Mouse (Mus musculus) cerebellum, adult 11 months (tissue): Measurements from ENCODE around the gene Tomm40l.

Source experiments
- DNase-seq: peaks from one replicate; pipeline ENCODE4 v3.0.0; 2022

The Tomm40l gene

GRCm38 (mm10) chr1:171223796-171224195, 1.5 kb upstream of the Tomm40l start:
- no peak for DNase-seq

GRCm38 (mm10) chr1:171223168-171223567, 854 bp upstream of the Tomm40l start:
- no peak for DNase-seq

- DNase-seq, result peak; percentile 46
Measured at GRCm38 (mm10) chr1:171221281-171222193, 777 bp downstream of the Tomm40l start.

- peak; percentile 81 for DNase-seq
Measured at GRCm38 (mm10) chr1:171220871-171221270, 1.4 kb downstream of the Tomm40l start.

- no peak for DNase-seq
Measured at GRCm38 (mm10) chr1:171216241-171216955, 5.9 kb downstream of the Tomm40l start.

- no peak for DNase-seq
Measured at GRCm38 (mm10) chr1:171213801-171214496, 8.4 kb downstream of the Tomm40l start, which contains the start of gene Nr1i3. Nr1i3 (plus strand) TSS chr1:171213970.

DNA sequence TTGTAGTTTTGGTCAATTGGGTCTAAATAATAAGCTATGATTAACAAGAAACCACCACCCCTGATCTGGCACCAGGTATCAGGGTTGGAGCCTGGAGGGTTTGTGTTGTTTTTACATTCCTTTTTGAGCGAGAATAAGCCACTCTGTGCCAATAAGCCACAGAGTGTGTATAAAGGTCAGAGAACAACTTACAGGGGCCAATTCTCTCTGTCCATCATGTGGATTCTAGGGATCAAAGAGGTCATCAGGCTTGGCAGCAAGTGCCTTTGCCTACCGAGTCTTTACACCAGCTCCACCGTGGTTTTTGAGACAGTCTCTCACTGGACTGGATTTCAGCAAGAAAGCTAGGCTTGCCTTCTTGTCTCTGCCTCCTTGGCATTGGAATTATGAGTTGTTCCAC, 9.5 kb downstream of the Tomm40l start:
- DNase-seq, result no peak

GRCm38 (mm10) chr1:171209409-171209808, 12.9 kb downstream of the Tomm40l start:
- no peak for DNase-seq

- no peak for DNase-seq
Measured at GRCm38 (mm10) chr1:171205704-171206493, 16.4 kb downstream of the Tomm40l start.

DNA sequence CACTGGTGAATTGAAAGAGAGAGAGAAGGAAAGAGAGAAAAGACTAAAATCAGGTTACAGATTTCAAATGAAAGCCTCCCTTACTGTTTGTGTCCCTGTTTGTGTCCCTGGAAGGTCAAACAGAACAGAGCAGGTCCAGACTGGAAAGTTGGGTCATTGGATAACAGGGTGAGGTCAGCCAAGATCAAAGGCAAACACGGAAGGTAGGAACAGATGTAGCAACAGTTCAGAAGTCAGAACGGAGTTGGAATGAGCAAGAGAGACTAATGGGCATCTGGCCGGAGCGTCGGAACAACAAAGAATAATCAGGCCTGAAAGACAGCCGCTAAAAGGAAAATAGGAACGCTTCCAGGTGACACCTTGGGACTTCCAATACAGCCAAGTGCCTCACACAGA, 18.1 kb downstream of the Tomm40l start:
- no peak for DNase-seq

GRCm38 (mm10) chr1:171203471-171204248, 18.7 kb downstream of the Tomm40l start:
- no peak for DNase-seq

DNA sequence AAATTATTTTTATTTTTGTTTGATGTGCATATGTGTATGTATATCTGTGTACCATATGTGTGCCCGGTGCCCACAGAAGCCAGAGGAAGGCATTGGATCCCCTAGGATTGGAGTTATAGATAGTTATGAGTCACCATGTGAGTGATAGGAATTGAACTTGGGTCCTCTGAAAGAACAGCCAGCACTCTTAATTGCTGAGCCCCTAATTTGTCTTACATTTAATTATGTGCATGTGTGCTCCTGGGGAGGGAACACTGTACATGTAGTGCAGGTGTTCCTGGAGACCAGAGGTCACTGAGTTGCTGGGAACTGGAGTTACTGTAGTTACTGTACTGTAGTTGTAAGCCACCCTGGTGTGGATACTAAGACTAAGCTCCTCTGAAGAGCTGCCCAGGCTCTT, 21.5 kb downstream of the Tomm40l start:
- no peak for DNase-seq

DNA sequence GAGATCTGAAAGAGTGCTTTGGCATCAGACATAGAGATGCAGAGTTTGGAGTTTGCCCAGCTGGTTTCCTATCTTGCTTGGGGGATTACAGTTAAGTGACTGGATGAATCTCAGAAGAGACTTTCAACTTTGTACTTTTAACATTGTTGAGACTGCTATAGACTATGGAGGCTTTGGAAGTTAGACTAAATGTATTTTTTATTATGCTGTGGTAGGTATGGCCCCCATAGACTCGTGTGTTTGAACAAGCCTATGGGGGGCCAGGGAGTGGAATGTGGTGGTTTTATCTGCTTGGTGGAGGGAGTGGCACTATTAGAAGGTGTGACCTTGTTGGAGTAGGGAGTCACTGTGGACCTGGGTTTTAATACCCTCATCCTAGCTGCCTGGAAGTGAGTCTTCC, 22.8 kb downstream of the Tomm40l start:
- DNase-seq, result no peak

DNA sequence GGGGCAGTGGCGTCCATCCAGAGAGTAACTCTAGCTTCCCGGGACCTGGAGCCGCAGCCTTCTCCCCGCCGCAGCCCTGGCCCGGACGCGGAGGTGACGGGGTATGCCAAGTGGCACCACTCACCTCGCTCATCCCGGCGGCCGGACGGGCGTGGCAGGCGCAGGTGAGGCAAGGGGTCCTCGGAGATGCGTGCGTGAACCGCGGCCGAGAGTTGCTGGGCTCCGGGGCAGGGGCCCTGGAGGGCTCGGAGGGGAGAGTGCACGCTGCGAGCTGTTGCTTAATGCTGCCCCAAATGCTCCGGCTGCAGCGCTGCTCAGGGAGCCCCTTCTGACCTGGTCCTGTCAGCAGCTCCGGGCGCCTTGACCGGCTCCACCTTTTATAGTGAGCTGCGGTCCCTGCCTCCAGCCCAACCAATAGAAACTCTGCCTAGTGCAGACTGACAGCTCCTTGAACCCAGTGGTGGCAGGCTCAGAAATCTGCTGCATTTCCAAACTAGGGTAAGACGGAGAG, 26.4 kb downstream of the Tomm40l start, which contains the start of gene Pcp4l1:
Gene Pcp4l1, minus strand, starts transcription at position 382 of the 511 bp plus-strand sequence.
- peak; percentile 21 for DNase-seq

DNA sequence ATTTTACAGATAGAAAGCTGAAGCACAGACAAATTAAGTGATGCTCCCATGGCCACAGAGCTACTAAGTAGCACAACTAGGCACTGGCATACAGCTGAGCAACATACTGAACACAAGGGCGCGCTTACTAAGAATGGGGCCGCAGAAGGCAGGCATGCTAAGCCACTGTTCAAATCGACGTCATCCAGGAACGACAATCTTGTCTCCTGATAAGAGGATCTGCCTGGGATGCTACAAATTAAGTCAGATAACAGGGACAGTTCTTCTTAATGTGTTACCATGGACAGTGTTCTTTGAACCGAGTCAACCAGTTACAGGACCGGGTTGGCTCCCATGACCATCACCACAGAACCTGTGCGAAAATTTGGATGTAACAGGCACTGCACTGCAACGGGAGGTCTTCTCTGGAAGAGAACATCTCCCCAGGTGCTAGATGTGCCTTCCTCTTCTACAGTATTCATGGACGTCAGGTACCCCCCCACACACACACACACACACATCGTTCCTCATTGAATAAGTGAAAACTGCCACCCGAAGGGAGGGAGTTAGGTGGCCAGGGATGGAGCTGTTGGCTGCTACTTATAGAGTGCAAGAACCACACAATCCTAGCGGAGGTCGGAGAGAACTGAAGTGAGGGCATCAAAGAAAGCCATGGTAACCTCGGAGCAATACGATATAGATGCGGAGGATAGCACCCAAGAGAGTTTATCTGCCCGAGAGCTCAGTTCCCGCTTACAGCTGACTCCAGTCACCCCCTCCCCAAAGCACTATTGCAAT, 27.1 kb downstream of the Tomm40l start:
- no peak for DNase-seq

DNA sequence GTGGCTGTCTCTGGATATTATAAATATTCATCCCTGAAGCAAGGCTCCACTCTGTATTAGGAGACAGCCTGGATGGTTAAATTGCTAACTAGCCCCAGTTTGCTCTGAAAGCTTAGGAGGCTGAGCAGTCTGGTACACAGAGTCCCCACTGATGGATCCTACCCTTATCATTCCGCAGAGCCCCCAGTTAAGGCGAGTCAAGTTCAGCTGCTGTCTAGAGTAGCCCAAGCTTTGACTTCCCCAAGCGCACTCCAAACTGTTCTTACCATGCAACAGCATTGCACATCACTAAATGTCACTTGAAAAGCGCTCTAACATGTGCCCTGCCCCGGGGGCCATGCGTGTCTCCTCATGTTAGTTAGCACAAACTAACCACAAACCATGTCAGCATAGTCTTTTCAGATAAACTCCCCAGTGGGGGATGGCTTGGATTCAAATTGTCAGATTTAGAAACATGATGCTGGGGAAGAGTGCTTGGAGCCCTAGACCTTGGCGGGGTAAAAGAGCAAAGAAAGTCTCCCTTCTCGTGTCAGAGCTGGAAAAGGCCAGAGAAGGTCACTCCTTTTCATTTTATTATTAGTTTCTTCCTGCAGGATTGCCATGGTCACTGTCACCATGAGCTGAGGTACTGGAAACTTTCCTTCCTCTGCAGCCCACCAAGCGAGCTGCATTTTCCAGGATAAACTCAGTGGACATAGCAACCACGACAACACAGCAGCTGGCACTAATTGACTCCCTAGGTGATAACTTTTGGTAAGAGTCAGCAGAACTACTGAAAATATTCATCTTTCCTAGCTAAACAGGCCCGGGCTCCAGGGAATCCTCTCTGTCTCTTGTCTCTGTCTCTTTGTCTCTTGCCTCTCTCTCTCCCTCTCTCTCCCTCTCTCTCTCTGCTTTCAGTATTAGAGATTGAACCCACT, 28.1 kb downstream of the Tomm40l start:
- DNase-seq, result no peak

- no peak for DNase-seq
Measured at GRCm38 (mm10) chr1:171193093-171193840, 29.0 kb downstream of the Tomm40l start.

GRCm38 (mm10) chr1:171192283-171192682, 30.0 kb downstream of the Tomm40l start:
- no peak for DNase-seq

DNA sequence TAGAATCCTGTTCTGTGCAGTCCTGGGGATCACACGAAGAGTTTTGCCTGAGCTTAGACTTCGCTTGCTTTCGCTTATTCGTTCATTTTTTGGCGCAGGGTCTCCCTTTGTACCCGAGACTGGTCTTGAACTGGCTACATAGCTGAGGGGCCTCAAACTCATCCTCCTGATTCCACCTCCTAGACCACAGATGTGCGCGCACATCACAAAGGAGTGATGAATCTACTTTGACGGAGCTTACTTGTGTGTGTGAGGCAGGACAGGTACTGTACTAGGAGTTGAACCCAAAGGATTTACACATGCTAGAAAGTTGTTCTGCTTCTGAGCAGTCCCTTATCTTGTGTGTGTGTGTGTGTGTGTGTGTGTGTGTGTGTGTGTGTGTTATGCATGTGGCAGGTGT, 31.5 kb downstream of the Tomm40l start:
- no peak for DNase-seq
